Mouse (Mus musculus): Measurements from ENCODE around the gene Tbc1d9. TPM values are rescaled to one million over a fixed set of nuclear protein-coding genes. Genes with fewer than 3 reads are reported as not detected.

Gene Tbc1d9
- polyA plus RNA-seq, 1 experiment from 2014 or later, result 22.1 TPM

GRCm38 (mm10) chr8:83210676-83211075 lies 45.5 kb downstream of the Tbc1d9 start:
- Histone ChIP-seq H3K4me1 (ENCODE audit: control insufficient read depth, insufficient read depth, low read length) (no peaks in the 10 kb centered on the region), H3K4me2 (ENCODE audit: low read length) (no peak overlapping the region), H3K9ac (replicated peaks; ENCODE audit: low read length) (no peak overlapping the region), H3K27me3 (ENCODE audit: control insufficient read depth, insufficient read depth, low read length) (no peaks in the 10 kb centered on the region), H3K36me3 (ENCODE audit: control insufficient read depth, insufficient read depth, low read length) (peaks cover 15% of the 10 kb centered on the region), H3K4me3 (replicated peaks; ENCODE audit: low read depth, low read length) (no peak overlapping the region), H3K27ac (replicated peaks; ENCODE audit: low read depth, low read length) (no peak overlapping the region), H3K9me3 (ENCODE audit: control insufficient read depth, low read length) (no peaks in the 10 kb centered on the region)
- WGBS, result 97% methylated on average over 7 of the region's 7 CpGs
- ATAC-seq (ENCODE audit: low FRiP score, low TSS enrichment), result no peak
- DNase-seq, result no peak

- H3K4me1 ChIP-seq (ENCODE audit: control insufficient read depth, insufficient read depth, low read length), result no peaks in the 10 kb centered on the region
- H3K4me3 ChIP-seq (replicated peaks; ENCODE audit: low read depth, low read length), result no peak overlapping the region
- H3K9me3 ChIP-seq (ENCODE audit: control insufficient read depth, low read length), result no peaks in the 10 kb centered on the region
- 0 out of 2 replicates have a peak overlapping the region, but pooled peaks have one; percentile 26 for H3K27ac ChIP-seq (replicated peaks; ENCODE audit: low read depth, low read length)
- ATAC-seq (ENCODE audit: low FRiP score, low TSS enrichment), result no peak
- H3K36me3 ChIP-seq (ENCODE audit: control insufficient read depth, insufficient read depth, low read length), result peaks cover 15% of the 10 kb centered on the region
- no peaks in the 10 kb centered on the region for H3K27me3 ChIP-seq (ENCODE audit: control insufficient read depth, insufficient read depth, low read length)
- DNase-seq, result no peak
- H3K4me2 ChIP-seq (ENCODE audit: low read length), result no peak overlapping the region
- no peak overlapping the region for H3K9ac ChIP-seq (replicated peaks; ENCODE audit: low read length)
- 58% methylated on average over 5 of the region's 5 CpGs for WGBS
These were observed 49.9 kb downstream of the Tbc1d9 start for GRCm38 (mm10) chr8:83215065-83215464.

GRCm38 (mm10) chr8:83216520-83216919 lies 51.4 kb downstream of the Tbc1d9 start:
- Histone ChIP-seq H3K9me3 (ENCODE audit: control insufficient read depth, low read length) (no peaks in the 10 kb centered on the region), H3K36me3 (ENCODE audit: control insufficient read depth, insufficient read depth, low read length) (peaks cover 10% of the 10 kb centered on the region), H3K4me1 (ENCODE audit: control insufficient read depth, insufficient read depth, low read length) (no peaks in the 10 kb centered on the region), H3K4me3 (replicated peaks; ENCODE audit: low read depth, low read length) (no peak overlapping the region), H3K27ac (replicated peaks; ENCODE audit: low read depth, low read length) (no peak overlapping the region), H3K27me3 (ENCODE audit: control insufficient read depth, insufficient read depth, low read length) (no peaks in the 10 kb centered on the region), H3K4me2 (ENCODE audit: low read length) (no peak overlapping the region), H3K9ac (replicated peaks; ENCODE audit: low read length) (no peak overlapping the region)
- DNase-seq, result no peak
- ATAC-seq (ENCODE audit: low FRiP score, low TSS enrichment), result no peak
- 87% methylated on average over 6 of the region's 6 CpGs for WGBS

GRCm38 (mm10) chr8:83217196-83217595 lies 52.0 kb downstream of the Tbc1d9 start:
- Histone ChIP-seq H3K9ac (replicated peaks; ENCODE audit: low read length) (no peak overlapping the region), H3K4me3 (replicated peaks; ENCODE audit: low read depth, low read length) (no peak overlapping the region)
- WGBS, result 92% methylated on average over 9 of the region's 9 CpGs

GRCm38 (mm10) chr8:83217891-83218290 lies 52.7 kb downstream of the Tbc1d9 start:
- Histone ChIP-seq H3K36me3 (ENCODE audit: control insufficient read depth, insufficient read depth, low read length) (no peaks in the 10 kb centered on the region), H3K9ac (replicated peaks; ENCODE audit: low read length) (no peak overlapping the region), H3K4me3 (replicated peaks; ENCODE audit: low read depth, low read length) (no peak overlapping the region), H3K9me3 (ENCODE audit: control insufficient read depth, low read length) (no peaks in the 10 kb centered on the region), H3K27ac (replicated peaks; ENCODE audit: low read depth, low read length) (no peak overlapping the region), H3K4me2 (ENCODE audit: low read length) (no peak overlapping the region), H3K27me3 (ENCODE audit: control insufficient read depth, insufficient read depth, low read length) (no peaks in the 10 kb centered on the region), H3K4me1 (ENCODE audit: control insufficient read depth, insufficient read depth, low read length) (no peaks in the 10 kb centered on the region)
- DNase-seq (no peak), ATAC-seq (ENCODE audit: low FRiP score, low TSS enrichment) (no peak)
- WGBS, result 95% methylated on average over 2 of the region's 2 CpGs

More at GRCm38 (mm10) chr8:83217196-83217595, 52.0 kb downstream of the Tbc1d9 start:
- no peaks in the 10 kb centered on the region for H3K9me3 ChIP-seq (ENCODE audit: control insufficient read depth, low read length)
- H3K4me2 ChIP-seq (ENCODE audit: low read length), result no peak overlapping the region
- no peak overlapping the region for H3K27ac ChIP-seq (replicated peaks; ENCODE audit: low read depth, low read length)
- no peaks in the 10 kb centered on the region for H3K4me1 ChIP-seq (ENCODE audit: control insufficient read depth, insufficient read depth, low read length)
- H3K27me3 ChIP-seq (ENCODE audit: control insufficient read depth, insufficient read depth, low read length), result no peaks in the 10 kb centered on the region
- no peak for DNase-seq
- peaks cover 3% of the 10 kb centered on the region; the same call in 1 of the 2 replicates for H3K36me3 ChIP-seq (ENCODE audit: control insufficient read depth, insufficient read depth, low read length)
- ATAC-seq (ENCODE audit: low FRiP score, low TSS enrichment), result no peak

- Histone ChIP-seq H3K9ac (replicated peaks; ENCODE audit: low read length) (no peak overlapping the region), H3K4me2 (ENCODE audit: low read length) (no peak overlapping the region), H3K27me3 (ENCODE audit: control insufficient read depth, insufficient read depth, low read length) (no peaks in the 10 kb centered on the region), H3K36me3 (ENCODE audit: control insufficient read depth, insufficient read depth, low read length) (0 out of 2 replicates have a peak, but pooled peaks cover 4% of the 10 kb centered on the region), H3K9me3 (ENCODE audit: control insufficient read depth, low read length) (no peaks in the 10 kb centered on the region), H3K27ac (replicated peaks; ENCODE audit: low read depth, low read length) (no peak overlapping the region), H3K4me1 (ENCODE audit: control insufficient read depth, insufficient read depth, low read length) (no peaks in the 10 kb centered on the region), H3K4me3 (replicated peaks; ENCODE audit: low read depth, low read length) (no peak overlapping the region)
- ATAC-seq (ENCODE audit: low FRiP score, low TSS enrichment), result no peak
- 93% methylated on average over 8 of the region's 8 CpGs for WGBS
- no peak for DNase-seq
These were observed 54.2 kb downstream of the Tbc1d9 start for GRCm38 (mm10) chr8:83219392-83219791.

- Histone ChIP-seq H3K4me1 (ENCODE audit: control insufficient read depth, insufficient read depth, low read length) (0 out of 2 replicates have a peak, but pooled peaks cover 5% of the 10 kb centered on the region), H3K9me3 (ENCODE audit: control insufficient read depth, low read length) (no peaks in the 10 kb centered on the region), H3K36me3 (ENCODE audit: control insufficient read depth, insufficient read depth, low read length) (0 out of 2 replicates have a peak, but pooled peaks cover 4% of the 10 kb centered on the region), H3K27me3 (ENCODE audit: control insufficient read depth, insufficient read depth, low read length) (no peaks in the 10 kb centered on the region), H3K4me2 (ENCODE audit: low read length) (no peak overlapping the region), H3K9ac (replicated peaks; ENCODE audit: low read length) (no peak overlapping the region), H3K27ac (replicated peaks; ENCODE audit: low read depth, low read length) (no peak overlapping the region), H3K4me3 (replicated peaks; ENCODE audit: low read depth, low read length) (no peak overlapping the region)
- 69% methylated on average over 3 of the region's 3 CpGs for WGBS
- no peak; the same call in 1 of the 2 replicates for ATAC-seq (ENCODE audit: low FRiP score, low TSS enrichment)
- DNase-seq, result peak; percentile 29
These were observed 55.6 kb downstream of the Tbc1d9 start for GRCm38 (mm10) chr8:83220746-83221145.

GRCm38 (mm10) chr8:83224754-83225416 lies 59.7 kb downstream of the Tbc1d9 start:
- H3K4me2 ChIP-seq (ENCODE audit: low read length), result no peak overlapping the region
- no peaks in the 10 kb centered on the region for H3K9me3 ChIP-seq (ENCODE audit: control insufficient read depth, low read length)
- ATAC-seq (ENCODE audit: low FRiP score, low TSS enrichment) (no peak), DNase-seq (peak; percentile 33)
- H3K36me3 ChIP-seq (ENCODE audit: control insufficient read depth, insufficient read depth, low read length), result 0 out of 2 replicates have a peak, but pooled peaks cover 4% of the 10 kb centered on the region
- 48% methylated on average over 5 of the region's 5 CpGs for WGBS
- H3K4me3 ChIP-seq (replicated peaks; ENCODE audit: low read depth, low read length), result no peak overlapping the region
- H3K4me1 ChIP-seq (ENCODE audit: control insufficient read depth, insufficient read depth, low read length), result 0 out of 2 replicates have a peak, but pooled peaks cover 5% of the 10 kb centered on the region
- no peaks in the 10 kb centered on the region for H3K27me3 ChIP-seq (ENCODE audit: control insufficient read depth, insufficient read depth, low read length)
- H3K9ac ChIP-seq (replicated peaks; ENCODE audit: low read length), result no peak overlapping the region
- 0 out of 2 replicates have a peak overlapping the region, but pooled peaks have one; percentile 32 for H3K27ac ChIP-seq (replicated peaks; ENCODE audit: low read depth, low read length)

GRCm38 (mm10) chr8:83225598-83225997 lies 60.4 kb downstream of the Tbc1d9 start:
- 95% methylated on average over 2 of the region's 2 CpGs for WGBS
- no peak overlapping the region for H3K9ac ChIP-seq (replicated peaks; ENCODE audit: low read length)
- ATAC-seq (ENCODE audit: low FRiP score, low TSS enrichment) (no peak), DNase-seq (no peak)
- no peak overlapping the region for H3K4me3 ChIP-seq (replicated peaks; ENCODE audit: low read depth, low read length)
- no peaks in the 10 kb centered on the region for H3K9me3 ChIP-seq (ENCODE audit: control insufficient read depth, low read length)
- 0 out of 2 replicates have a peak, but pooled peaks cover 5% of the 10 kb centered on the region for H3K4me1 ChIP-seq (ENCODE audit: control insufficient read depth, insufficient read depth, low read length)
- H3K27me3 ChIP-seq (ENCODE audit: control insufficient read depth, insufficient read depth, low read length), result no peaks in the 10 kb centered on the region
- no peak overlapping the region for H3K4me2 ChIP-seq (ENCODE audit: low read length)
- H3K27ac ChIP-seq (replicated peaks; ENCODE audit: low read depth, low read length), result no peak overlapping the region
- 0 out of 2 replicates have a peak, but pooled peaks cover 4% of the 10 kb centered on the region for H3K36me3 ChIP-seq (ENCODE audit: control insufficient read depth, insufficient read depth, low read length)

Measured in midbrain, embryonic 14.5 days (tissue).